Mouse (Mus musculus) thymus, postnatal 25 days (tissue): ENCODE results near the gene Cyp2j13.
"Not testable (repeated sequence)": the region's sequence is repeated elsewhere in the genome, so short reads cannot be mapped to it uniquely, and the experiment has no call there.

Source experiments
- DNase-seq: peaks from one replicate; pipeline ENCODE4 v3.0.0; 2022

Gene Cyp2j13

GRCm38 (mm10) chr4:96077261-96078125 lies at the start of gene Cyp2j13:
TSS of gene Cyp2j13 (minus strand) at chr4:96077546.
- no peak for DNase-seq

GRCm38 (mm10) chr4:96096841-96097240 lies 19.5 kb upstream of the Cyp2j13 start:
- DNase-seq: no peak

- no peak for DNase-seq
These were observed 14.5 kb upstream of the Cyp2j13 start for GRCm38 (mm10) chr4:96091869-96092268.

- DNase-seq: not testable (repeated sequence)
These were observed 12.2 kb upstream of the Cyp2j13 start for GRCm38 (mm10) chr4:96089356-96090048.

GRCm38 (mm10) chr4:96078308-96078707 lies 962 bp upstream of the Cyp2j13 start:
- no peak for DNase-seq

GRCm38 (mm10) chr4:96062045-96062444 lies 15.3 kb downstream of the Cyp2j13 start:
- no peak for DNase-seq

- no peak for DNase-seq
These were observed 17.2 kb downstream of the Cyp2j13 start for GRCm38 (mm10) chr4:96060106-96060505.

GRCm38 (mm10) chr4:96028412-96028811 lies 48.9 kb downstream of the Cyp2j13 start:
- DNase-seq: no peak

- no peak for DNase-seq
These were observed 54.5 kb downstream of the Cyp2j13 start for GRCm38 (mm10) chr4:96022803-96023202.

- no peak for DNase-seq
These were observed 60.5 kb downstream of the Cyp2j13 start for GRCm38 (mm10) chr4:96016875-96017274.

GRCm38 (mm10) chr4:95982221-95982620 lies 95.1 kb downstream of the Cyp2j13 start:
- DNase-seq: not testable (repeated sequence)
